Mouse (Mus musculus) urinary bladder, postnatal 14 days (tissue): ENCODE results near the gene Numbl.

Source experiments
- DNase-seq: peaks from one replicate; pipeline ENCODE4 v3.0.0; 2021; ENCODE audit warnings: low spot score

The Numbl gene

DNA sequence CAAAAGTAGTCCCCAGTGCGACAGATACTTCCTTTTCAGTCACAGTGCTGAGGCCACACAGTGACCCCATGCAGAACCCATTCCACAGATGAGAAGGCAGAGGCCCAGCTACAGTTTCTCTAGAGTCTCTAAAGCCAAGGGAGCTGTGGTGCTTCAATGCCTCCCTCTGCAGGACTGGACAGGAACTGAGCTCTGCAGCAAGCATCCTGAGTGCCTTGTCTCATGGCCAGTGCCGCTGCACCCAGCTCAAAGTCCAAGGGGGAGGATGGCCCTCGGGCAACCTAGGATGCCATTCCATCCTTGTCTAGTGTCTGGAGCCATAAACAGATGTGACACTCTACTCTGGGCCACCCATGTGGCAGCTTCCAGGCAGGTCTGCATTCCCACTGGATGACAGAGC is 2.5 kb upstream of the Numbl start:
- no peak for DNase-seq

DNA sequence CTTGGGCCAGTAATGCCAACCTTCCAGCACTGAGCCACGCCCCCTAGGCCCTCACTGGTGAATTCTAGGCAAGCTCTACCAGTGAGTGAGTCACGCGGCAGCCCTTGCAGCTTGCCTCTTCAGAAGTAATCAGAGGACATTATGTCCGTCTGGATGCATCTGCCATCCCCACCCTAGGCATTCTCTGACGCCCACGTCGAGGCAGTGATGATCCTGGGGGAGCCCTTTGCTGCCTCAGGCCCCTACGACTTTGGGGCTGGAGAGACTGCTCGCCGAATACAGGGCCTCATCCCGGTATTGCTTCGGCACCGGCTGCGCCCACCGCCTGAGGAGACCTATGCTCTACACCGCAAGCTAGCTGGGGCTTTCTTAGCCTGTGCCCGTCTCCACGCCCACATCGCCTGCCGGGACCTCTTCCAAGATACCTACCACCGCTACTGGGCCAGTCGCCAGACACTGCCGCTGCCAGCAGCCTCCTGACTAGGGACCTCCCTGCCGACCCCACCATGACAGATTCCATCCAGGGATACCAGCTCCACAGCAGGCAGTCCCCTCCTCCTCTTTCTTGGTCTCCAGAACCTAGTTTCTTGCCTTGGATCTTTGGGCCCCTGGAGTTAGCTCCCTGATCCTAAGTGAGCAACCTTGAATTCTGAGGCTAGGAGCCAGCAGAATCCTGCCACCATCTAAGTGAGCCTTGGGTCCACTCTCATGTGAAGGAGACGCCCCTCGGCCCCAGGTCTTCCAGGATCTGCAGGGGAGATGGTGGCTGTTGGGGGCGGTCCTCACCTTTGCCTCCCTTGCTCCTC is 984 bp upstream of the Numbl start:
- DNase-seq = peak; percentile 53

DNA sequence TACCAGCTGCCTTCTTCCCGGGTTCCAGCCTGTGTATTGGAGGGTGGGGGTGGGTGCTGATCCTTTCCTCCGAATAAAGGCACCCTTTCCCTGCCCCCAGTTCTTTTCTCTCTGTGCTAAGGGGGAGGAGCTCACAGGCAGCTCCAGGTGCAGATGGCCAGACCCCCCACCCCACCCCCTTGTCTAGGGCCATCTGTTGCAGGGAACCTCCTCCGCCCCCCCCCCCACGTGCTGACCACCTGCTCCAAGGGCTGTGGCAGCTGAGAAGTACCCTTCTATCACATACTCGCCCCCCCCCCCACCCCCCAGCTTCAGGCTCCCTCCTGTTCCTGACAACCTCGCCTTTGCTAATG is 405 bp upstream of the Numbl start:
- DNase-seq = no peak

DNA sequence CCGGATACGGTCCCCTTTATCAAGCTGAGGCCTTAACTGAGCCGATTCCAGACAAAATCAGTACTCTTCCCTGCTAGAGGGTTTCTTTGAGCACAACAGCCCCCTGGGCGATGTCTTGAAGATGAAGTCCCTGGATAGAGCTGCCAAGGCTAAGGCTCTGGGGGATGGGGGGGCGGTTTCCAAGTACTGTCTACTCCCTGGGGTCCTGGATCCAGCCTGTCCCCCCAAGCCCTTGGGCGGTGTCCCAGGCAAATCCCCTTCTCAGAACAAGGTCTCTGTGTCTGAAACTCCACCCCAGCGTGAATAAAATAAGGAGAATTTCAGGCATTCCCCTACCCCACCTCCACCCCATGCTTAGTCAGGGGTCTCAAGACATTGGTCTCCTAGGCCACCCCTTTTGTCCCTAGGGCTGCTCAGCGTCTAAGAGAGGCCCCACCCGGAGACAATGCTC is 1.1 kb downstream of the Numbl start:
- DNase-seq = no peak

DNA sequence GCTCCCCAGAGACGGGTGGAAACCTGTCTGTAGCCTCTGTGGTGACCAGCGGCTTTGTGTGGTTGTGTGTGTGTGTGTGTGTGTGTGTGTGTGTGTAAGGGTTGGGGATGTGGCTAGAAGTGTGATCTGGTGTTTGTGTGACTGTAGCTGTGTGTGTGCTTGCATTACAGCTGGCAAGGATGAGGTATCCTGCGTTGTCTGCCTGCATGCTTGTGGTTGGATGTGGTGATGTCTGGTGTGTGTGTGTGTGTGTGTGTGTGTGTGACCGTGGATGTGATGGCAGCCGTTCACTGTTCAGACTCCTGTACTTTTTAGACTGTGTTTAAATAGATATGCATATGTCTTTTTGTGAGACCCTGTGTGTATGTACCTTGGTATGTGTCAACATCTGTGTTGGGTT is 1.5 kb downstream of the Numbl start:
- no peak for DNase-seq

DNA sequence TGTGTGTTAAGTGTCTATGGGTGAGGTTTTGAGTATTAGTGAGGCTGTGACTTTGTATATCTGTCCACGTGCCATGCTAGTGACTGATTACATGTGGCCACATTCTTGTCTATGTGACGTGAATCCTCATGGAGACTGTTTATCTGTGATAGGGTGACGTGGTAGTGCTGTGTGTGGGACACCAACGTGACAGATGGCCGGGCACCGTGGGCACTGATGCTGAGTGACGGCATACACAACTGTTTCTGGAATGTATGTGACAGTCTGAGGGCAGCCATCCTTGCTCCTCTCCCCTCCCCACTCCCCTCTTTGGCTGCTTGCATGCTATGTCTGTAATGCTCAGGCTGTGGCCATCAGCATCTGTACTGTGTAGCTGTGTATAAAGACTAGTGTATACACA is 2.6 kb downstream of the Numbl start:
- DNase-seq = no peak

DNA sequence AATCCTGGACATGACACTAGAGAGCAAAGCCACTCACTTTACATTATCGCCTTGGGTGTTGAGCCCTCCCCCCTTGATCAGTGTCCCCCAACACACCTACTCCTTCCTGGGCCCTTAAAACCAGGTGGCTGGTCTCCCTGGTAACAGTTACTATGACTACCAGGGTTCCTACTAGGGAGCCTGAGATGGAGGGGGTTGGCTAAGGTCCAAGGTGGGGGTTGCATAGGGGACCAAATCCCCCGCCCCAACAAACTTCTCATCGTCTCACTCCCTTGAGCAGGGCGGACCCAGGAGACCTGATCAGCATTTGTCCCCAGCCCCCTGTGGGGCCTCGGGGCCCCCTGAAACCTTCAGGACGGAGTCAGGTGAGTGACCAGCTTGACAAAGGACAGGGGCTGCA is 3.7 kb downstream of the Numbl start:
- no peak for DNase-seq

DNA sequence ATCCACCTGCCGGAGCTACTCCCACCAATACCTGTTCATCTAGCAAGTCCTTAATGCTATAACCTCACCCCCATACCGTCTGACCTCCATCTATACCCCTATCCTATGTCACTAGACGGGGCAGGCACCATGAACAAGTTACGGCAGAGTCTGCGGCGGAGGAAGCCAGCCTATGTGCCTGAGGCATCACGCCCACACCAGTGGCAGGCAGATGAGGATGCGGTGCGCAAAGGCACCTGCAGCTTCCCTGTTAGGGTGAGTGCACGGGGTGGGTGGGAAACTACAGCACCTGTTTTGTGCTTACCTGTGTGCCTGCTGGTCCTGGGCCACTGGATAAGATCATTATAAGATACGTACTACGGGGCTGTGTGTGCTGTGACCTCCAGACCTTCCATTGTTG is 6.5 kb downstream of the Numbl start:
- no peak for DNase-seq

DNA sequence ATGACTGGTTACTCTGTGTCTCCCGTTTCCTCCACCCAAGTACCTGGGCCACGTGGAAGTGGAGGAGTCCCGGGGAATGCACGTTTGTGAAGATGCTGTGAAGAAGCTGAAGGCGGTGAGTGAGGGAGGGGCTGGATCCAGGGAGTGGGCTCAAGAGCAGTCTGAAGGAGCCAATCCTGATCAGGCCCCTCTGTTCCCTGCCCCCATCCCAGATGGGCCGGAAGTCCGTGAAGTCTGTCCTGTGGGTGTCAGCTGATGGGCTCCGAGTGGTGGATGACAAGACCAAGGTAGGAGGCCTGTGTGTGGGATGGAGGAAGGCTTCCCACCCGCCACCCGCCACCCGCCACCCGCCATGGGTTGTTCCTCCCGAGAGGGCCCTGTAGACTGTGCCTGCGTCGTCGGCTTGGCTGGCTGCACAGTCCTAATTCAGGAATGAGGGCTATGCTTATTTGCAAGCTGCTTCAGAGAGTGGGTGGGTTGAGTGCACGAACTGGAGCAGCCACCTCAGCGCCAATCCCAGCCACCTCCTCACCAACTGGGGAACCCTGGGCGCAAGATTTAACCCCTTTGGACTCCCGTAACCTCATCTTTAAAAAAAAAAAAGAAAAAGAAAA is 8.4 kb downstream of the Numbl start:
- DNase-seq = no peak

DNA sequence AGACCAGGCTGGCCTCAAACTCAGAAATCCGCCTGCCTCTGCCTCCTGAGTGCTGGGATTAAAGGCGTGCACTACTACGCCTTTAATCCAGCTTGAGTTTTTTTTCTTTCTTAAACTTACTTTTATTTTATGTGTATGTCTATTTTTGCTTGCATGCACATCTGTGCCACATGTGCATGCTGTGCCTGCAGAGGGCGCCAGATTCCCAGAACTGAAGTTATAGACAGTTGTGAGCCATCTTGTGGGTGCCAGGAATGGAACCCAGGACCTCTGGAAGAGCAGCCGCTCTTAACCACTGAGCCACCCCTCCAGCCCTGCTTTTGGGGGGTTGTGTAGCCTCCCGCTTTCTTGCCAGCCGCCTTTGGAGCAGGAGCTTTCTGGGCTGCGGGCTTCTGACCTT is 13.2 kb downstream of the Numbl start:
- DNase-seq = no peak

DNA sequence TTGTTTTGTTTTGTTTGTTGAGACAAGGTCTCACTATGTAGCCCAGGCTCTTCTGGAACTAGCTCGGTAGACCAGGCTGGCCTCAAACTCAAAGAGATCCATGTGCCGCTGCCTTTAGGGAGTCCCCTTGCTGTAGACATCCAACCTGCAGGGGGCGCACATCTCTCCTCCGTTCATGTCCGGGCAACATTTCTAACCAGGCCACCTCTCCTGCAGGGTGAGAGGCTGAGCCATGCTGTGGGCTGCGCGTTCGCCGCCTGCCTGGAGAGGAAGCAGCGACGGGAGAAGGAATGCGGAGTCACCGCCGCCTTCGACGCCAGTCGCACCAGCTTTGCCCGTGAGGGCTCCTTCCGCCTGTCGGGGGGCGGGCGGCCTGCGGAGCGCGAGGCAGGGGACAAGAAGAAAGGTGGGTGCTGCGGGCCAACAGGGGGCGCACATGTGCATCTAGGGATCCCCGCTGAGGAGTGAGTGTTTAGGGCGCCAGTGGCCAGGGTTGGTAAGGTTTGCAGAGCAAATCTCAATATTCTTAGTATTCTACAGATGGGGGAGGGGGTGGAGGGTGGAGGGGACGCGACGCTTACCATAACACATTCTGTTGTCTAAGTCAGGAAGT is 15.6 kb downstream of the Numbl start:
- peak; percentile 39 for DNase-seq

DNA sequence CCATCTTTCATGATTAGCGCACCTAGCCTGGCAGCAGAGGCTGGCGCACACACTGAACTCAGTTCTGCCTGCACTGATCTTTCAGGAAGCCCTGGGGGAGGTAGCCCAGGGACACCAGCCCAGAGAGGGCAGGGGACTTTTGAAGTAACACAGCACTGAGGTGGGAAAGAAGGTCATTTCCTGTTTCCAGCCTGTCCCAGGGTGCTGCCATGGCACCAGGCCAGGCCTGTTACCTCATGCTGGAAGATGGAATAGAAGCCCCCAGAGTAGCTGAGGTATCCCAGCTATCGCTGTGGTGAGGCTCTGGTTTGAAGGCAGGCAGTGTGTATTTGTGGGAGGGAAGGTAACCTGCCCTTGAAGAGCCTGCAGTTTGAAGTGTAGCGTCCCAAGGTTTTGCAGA is 16.7 kb downstream of the Numbl start:
- no peak for DNase-seq

DNA sequence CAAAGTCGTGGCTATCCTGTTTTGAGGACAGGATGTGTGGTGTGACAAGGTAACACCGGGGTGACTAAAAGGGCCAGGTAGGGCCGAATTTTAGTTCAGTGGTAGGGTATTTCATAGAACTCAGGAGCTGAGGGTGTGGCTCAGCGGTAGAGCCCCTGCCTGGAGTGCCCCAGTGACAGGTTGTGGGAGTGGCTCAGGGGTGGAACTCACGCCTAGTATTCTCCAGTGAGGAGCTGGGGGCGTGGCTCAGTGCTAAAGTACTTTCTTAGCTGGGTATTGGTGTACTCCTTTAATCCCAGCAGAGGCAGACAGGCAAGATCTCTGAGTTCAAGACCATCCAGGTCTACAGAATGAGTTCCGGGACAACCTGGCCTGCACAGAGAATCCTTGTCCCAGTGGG is 17.8 kb downstream of the Numbl start:
- DNase-seq = no peak

DNA sequence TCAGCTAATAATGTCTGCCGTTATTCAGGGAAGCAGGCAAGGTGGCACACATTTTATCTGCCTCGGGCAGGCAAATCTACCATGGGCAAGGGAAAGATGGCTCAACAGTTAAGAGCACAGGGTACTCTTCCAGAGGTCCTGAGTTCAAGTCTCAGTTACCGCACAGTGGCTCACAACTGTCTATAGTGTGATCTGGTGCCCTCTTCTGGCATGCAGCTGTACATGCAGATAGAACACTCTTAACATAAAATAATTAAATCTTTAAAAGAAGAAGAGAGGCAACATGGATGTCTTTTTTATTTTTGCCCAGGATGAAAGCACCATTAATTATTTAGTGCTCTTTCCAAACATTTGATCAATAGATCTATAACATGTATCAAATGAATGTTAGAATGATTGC is 19.0 kb downstream of the Numbl start:
- DNase-seq = no peak

DNA sequence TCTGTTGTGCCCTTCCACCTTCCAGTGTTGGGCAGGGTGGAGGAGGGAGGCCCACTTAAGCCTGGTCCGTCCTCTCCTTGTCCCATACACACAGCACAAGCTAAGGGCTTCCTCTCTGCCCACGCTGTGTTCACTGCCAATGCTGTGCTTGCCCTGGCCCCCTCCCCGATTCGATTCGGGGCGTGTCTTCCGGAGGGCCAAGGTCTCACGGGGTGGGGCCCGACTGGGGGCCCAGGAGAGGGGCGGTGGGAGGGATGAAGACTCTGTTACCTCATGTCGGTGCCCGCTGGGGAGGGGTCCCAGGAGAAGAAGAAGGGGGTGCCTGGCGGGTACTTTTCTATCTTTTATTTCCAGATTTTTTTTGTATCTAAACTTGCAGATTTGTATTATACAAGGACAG is 23.5 kb downstream of the Numbl start:
- DNase-seq = no peak

DNA sequence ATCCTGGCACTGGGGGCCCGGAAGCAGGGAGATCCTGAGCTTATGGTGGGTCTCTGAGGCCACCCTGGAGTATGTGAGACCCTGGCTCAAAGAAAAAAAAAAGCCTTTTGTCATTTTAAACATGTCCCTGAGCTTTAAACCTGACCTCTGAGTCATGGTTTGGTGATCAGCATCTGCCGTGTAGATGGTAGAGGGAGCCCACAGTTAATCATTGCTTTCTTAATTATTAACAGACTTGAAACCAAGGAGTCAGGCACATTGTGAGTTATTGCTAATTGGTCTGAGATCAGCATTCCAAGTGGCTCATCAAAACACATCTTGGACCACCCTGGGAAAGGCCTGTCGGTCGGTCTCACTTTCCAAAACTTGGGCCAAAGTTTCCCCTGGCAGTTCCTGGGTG is 24.0 kb downstream of the Numbl start:
- DNase-seq = no peak

DNA sequence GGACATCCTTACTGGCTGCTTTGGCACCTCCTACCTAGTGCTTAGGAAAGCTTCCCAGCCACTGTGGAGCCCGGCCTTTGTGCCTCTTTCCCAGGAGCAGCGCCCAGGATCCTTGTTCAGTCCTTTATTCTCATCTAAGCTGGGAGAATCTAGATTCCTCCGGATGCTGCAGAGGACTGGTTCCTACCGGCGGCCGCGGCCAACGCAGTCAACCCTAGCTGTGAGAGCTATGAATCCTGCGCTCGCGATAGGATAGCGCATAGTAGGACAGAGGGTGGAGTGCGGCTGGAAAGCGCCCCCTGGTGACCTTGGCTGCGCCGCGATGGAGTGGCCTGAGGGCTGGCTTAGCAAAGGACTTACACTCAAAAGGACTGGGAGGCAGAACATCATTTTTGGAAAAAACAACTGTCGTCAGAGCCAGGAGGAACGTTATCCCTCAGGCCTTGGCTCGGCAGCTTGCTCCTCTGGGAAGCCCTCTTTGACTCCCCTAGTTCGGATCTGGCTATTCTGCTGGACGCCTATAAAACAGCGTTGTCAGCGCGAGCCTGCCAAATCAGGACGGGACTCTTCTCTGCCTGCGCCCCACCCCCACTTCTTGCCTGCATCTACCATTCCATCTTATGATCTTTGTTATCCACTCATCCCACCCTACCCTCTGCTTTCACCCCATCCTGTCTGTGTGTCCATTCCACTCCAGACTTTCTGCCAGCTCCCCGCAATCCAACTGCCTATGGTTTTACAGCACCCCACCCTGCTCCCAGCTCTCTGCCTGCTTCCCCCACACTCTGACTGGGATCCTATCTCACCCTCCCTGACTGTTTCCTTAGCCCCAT is 26.8 kb downstream of the Numbl start:
- peak; percentile 72 for DNase-seq

DNA sequence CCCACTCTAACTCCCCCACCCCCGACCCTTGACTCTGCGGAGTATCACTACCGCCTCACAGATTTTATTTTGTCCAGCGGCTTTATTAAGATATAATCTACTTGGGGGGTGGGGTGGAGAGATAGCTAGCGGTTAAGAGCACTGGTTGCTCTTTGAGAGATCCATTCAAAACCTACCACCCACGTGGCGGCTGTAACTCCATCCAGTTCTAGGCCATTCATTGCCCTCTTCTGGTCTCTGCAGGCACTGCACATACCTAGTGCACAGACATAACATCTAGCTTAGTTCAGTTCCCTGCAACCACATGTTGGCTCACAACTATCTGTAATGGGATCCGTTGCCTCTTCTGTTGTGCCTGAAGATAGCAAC is 27.4 kb downstream of the Numbl start:
- peak; percentile 78 for DNase-seq

DNA sequence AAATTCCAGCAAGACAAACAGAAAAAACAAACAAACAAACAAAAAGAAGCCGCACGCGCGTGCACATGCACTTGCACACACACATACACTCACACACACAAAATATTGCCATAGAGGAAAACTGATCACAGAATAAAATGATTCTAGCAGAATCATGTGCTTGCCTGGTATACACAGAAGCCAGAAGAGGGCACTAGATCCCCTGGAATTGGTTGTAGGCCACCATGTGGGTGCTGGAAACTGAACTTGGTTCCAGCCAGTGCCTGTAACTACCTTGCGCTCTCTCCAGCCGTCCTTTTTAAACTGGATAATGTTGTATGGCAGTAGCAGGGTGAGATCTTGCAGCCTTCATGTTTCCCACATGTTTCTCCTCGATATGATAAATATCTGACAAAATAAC is 30.5 kb downstream of the Numbl start:
- no peak for DNase-seq

DNA sequence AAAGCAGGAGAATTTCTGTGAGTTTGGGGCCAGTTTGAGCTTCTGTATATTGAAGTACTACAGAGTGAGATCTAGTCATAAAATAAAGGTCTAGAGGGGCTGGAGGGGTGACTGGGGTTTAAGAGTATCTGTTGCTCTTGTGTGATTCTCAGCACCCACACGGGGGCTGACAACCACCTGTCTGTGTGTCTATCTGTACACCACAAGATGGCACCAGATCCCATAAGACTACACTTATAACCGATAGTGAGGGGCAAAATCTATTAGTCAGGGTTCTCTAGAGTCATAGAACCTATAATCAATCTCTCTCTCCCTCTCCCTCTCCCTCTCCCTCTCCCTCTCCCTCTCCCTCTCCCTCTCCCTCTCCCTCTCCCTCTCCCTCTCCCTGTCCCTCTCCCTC is 32.3 kb downstream of the Numbl start:
- no peak for DNase-seq

DNA sequence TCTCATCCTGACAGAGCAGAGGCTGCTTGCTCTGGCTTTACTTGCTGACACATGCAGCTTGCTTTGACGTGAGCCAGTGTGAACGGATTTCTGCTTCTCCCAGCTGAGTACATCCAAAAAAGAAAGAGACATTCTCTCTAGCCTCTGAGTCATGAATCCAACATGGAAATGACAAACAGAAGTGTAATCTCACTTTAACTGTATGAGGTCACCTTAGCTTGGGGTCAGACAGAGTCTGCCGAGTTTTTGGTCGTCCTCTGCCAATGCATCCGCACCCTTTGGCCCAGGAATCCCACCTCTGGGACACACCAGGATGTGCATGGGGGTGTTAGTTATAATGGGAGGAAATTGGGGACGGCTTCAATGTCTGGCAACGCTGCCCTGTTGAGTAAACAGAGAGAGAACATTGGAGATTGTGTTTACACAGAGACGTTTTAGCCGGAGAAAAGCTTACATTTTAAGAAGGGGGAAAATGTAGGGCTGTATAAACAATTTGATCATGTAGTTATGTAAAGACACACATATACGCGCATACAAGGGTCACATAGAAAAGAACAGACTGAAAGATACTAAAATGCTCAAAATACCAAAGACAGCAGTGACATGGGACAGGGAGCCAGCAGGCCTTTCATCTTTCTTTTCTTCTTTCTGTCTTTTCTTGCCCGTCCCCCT is 33.7 kb downstream of the Numbl start:
- DNase-seq = peak; percentile 63

DNA sequence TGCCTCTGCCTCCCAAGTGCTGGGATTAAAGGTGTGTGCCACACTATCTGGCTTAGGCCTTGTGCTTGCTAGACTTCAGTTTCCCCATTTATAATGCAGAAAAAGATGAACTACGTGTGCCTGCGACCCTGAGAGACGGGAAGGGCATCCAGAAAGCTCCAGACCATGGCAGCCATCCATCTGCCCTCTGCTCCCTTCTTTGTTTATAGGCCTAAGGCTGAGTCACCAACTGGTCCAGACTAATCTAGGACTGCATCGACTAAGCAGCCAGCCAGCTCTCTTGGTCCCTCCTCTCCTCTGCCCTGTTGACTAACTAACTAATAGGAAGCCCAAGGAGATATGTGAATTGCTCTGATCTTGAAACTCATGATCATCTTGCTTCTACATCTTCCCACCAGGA is 37.7 kb downstream of the Numbl start:
- peak; percentile 56 for DNase-seq
